In the genomic region with DNA sequence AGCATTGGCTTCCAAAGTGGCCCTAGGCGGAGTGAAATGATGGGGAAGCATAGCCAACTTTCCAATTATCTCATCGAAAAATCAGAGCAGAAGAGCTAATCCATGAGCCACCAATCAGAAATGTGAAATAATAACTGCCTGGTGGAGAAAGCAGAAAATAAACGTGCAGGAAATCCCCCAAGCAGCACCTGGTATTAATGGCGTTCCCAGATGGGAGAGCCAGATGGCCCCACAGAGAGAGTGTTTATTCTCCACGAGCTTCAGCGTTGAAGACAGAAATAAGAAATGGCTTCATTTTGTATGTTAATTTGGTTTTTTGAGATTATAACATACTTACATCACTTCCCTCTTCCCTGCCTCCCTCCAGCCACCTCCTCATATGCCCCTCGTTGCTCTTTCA, we compare ENCODE assay signal across 13 mouse cellular contexts. TPM values are rescaled to one million over a fixed set of nuclear protein-coding genes. Genes with fewer than 3 reads are reported as not detected.
DNase-seq lines count a peak whose midpoint lies in the region; ATAC-seq lines count a peak whose summit lies in the region.
"Had no signal": no experiment of that assay in that cellular context is flagged by ENCODE, and none has a peak within 500 bp of the region (broad histone marks: within the 10 kb centered on the region; RNA-seq: fewer than 3 reads in every experiment).

No protein-coding gene starts in this region.

- 58% methylated on average over 7 of the region's 7 CpGs for WGBS in forebrain, embryonic 14.5 days
- 90% methylated on average over 7 of the region's 7 CpGs for WGBS in forebrain, embryonic 10.5 days
- 72% methylated on average over 7 of the region's 7 CpGs for WGBS in heart, embryonic 11.5 days (ENCODE audit: insufficient replicate concordance)
- WGBS in hindbrain, embryonic 10.5 days, result 85% methylated on average over 7 of the region's 7 CpGs

- H3K4me3 ChIP-seq in forebrain, embryonic 14.5 days (ENCODE audit: low read depth, low read length), result no peak overlapping the region
- no peak overlapping the region for H3K4me3 ChIP-seq in forebrain, embryonic 10.5 days
- H3K4me3 ChIP-seq in heart, embryonic 11.5 days (ENCODE audit: low read depth, low read length), result no peak overlapping the region
- H3K4me3 ChIP-seq in hindbrain, embryonic 10.5 days, result no peak overlapping the region
- H3K4me3 ChIP-seq: gastrocnemius, adult 2 months had no signal

- peak; percentile 80 for ATAC-seq in forebrain, embryonic 14.5 days
- no peak for ATAC-seq in heart, embryonic 11.5 days (replicated peaks; ENCODE audit: insufficient number of reproducible peaks, low FRiP score, low TSS enrichment)
- ATAC-seq: intestine, embryonic 16.5 days had no signal

- H3K9me3 ChIP-seq in forebrain, embryonic 14.5 days (replicated peaks; ENCODE audit: control insufficient read depth, low read length), result no peaks in the 10 kb centered on the region
- no peaks in the 10 kb centered on the region for H3K9me3 ChIP-seq in forebrain, embryonic 10.5 days
- H3K9me3 ChIP-seq in heart, embryonic 11.5 days (replicated peaks; ENCODE audit: control insufficient read depth, low read length), result no peaks in the 10 kb centered on the region
- no peaks in the 10 kb centered on the region for H3K9me3 ChIP-seq in hindbrain, embryonic 10.5 days

- H3K9ac ChIP-seq in forebrain, embryonic 14.5 days (ENCODE audit: low read length), result no peak overlapping the region
- no peak overlapping the region for H3K9ac ChIP-seq in heart, embryonic 11.5 days (ENCODE audit: low read depth, low read length)

- no peaks in the 10 kb centered on the region for H3K36me3 ChIP-seq in forebrain, embryonic 14.5 days (ENCODE audit: control insufficient read depth, insufficient read depth, low read length)
- H3K36me3 ChIP-seq in forebrain, embryonic 10.5 days (replicated peaks), result no peaks in the 10 kb centered on the region
- no peaks in the 10 kb centered on the region for H3K36me3 ChIP-seq in heart, embryonic 11.5 days (ENCODE audit: control insufficient read depth, insufficient read depth, low read length)
- H3K36me3 ChIP-seq in hindbrain, embryonic 10.5 days, result no peaks in the 10 kb centered on the region

- DNase-seq in forebrain, embryonic 14.5 days (ENCODE audit: low spot score), result peak; percentile 80
- DNase-seq in forebrain, embryonic 10.5 days (ENCODE audit: extremely low spot score, low spot score), result no peak
- peak; percentile 67 for DNase-seq in cerebellum, adult 18-20 months
- DNase-seq in layer of hippocampus, adult 11-12 months (ENCODE audit: low spot score), result peak; percentile 81
- peak; percentile 65 to 72 for DNase-seq in right cerebral cortex, adult 2 months (ENCODE audit: low spot score in 2 of 2)
- no peak for DNase-seq in natural killer cell, adult 2 months (ENCODE audit: low spot score in 2 of 2)
- no peak for DNase-seq in hindbrain, embryonic 10.5 days (ENCODE audit: low spot score)
- DNase-seq: gastrocnemius, adult 2 months; lung, adult 18-20 months; thymus, postnatal 4 days had no signal

- no peaks in the 10 kb centered on the region for H3K4me1 ChIP-seq in forebrain, embryonic 14.5 days (ENCODE audit: control insufficient read depth, insufficient read depth, low read length)
- H3K4me1 ChIP-seq in forebrain, embryonic 10.5 days, result no peaks in the 10 kb centered on the region
- H3K4me1 ChIP-seq in heart, embryonic 11.5 days (ENCODE audit: control insufficient read depth, insufficient read depth, low read length), result no peaks in the 10 kb centered on the region
- H3K4me1 ChIP-seq in hindbrain, embryonic 10.5 days (replicated peaks), result 0 out of 2 replicates have a peak, but pooled peaks cover 2% of the 10 kb centered on the region

- no peaks in the 10 kb centered on the region for H3K27me3 ChIP-seq in forebrain, embryonic 14.5 days (replicated peaks; ENCODE audit: control insufficient read depth, insufficient read depth, low read length)
- no peaks in the 10 kb centered on the region for H3K27me3 ChIP-seq in forebrain, embryonic 10.5 days (ENCODE audit: poor library complexity, severe bottlenecking)
- H3K27me3 ChIP-seq in heart, embryonic 11.5 days (ENCODE audit: control insufficient read depth, insufficient read depth, low read length), result no peaks in the 10 kb centered on the region
- no peaks in the 10 kb centered on the region for H3K27me3 ChIP-seq in hindbrain, embryonic 10.5 days (ENCODE audit: insufficient read depth, poor library complexity, severe bottlenecking)

- no peak overlapping the region for H3K4me2 ChIP-seq in forebrain, embryonic 14.5 days (ENCODE audit: low read length)
- H3K4me2 ChIP-seq in heart, embryonic 11.5 days, result no peak overlapping the region

- peak overlapping the region; percentile 74 for H3K27ac ChIP-seq in forebrain, embryonic 14.5 days (ENCODE audit: low read depth, low read length)
- no peak overlapping the region for H3K27ac ChIP-seq in forebrain, embryonic 10.5 days
- H3K27ac ChIP-seq in heart, embryonic 11.5 days (ENCODE audit: low read depth, low read length), result no peak overlapping the region
- no peak overlapping the region for H3K27ac ChIP-seq in hindbrain, embryonic 10.5 days
- H3K27ac ChIP-seq: gastrocnemius, adult 2 months had no signal

RNA-seq across cellular contexts. Expression of gene Tgm3, which starts 13.7 kb away (rescaled TPM):
- not detected in 2 replicates for polyA plus RNA-seq in forebrain, embryonic 14.5 days (2014; fragmentation: Nextera tagmentation; extraction: Ambion mirVana)
- polyA plus RNA-seq in forebrain, embryonic 10.5 days (2016; fragmentation: Nextera tagmentation; extraction: Ambion mirVana), result not detected in 2 replicates
- polyA plus RNA-seq in heart, embryonic 11.5 days (2014; fragmentation: Nextera tagmentation; extraction: Ambion mirVana), result 0.06 TPM in 1 of 2 replicates, not detected in the other
- not detected in 2 replicates for polyA plus RNA-seq in hindbrain, embryonic 10.5 days (2016; fragmentation: Nextera tagmentation; extraction: Ambion mirVana)
- polyA plus RNA-seq: heart, postnatal 0 days had no signal

Comparison
In these comparisons a context has a peak if more than half of its experiments do, and no peak if none do; other contexts are left out.
1. DNase-seq: peak in forebrain, embryonic 14.5 days (single experiment), cerebellum, adult 18-20 months (2 of 2), layer of hippocampus, adult 11-12 months (single experiment) and right cerebral cortex, adult 2 months (2 of 2); none in forebrain, embryonic 10.5 days (single experiment), natural killer cell, adult 2 months (0 of 2) and hindbrain, embryonic 10.5 days (single experiment).